Mouse (Mus musculus): ENCODE measurements at regions not wholly inside any gene's neighbourhood (a gene's known extent, or its start where the extent isn't known, plus 50 kb on each side); places are given as distances from the start of the nearest gene placed in this dataset.

GRCm38 (mm10) chr10:117984784-117985602 lies 139.2 kb upstream of the Rap1b start:
- no peak overlapping the region for H3K9ac ChIP-seq (ENCODE audit: insufficient read depth, low read depth)
- H3K27ac ChIP-seq (ENCODE audit: insufficient read depth, low read depth), result no peak overlapping the region
- in situ Hi-C loops (cut with MboI; ENCODE audit: low pct_ligation_motif_present, low pct_unique_long_range_greater_than_20kb, low sequenced_read_pairs), result no loop called here
- no peaks in the 10 kb centered on the region for H3K79me2 ChIP-seq (replicated peaks; ENCODE audit: control insufficient read depth, extremely low read depth, insufficient read depth, poor library complexity, severe bottlenecking)
- TF ChIP-seq MAFK (IDR thresholded peaks at IDR 0.05; ENCODE audit: insufficient replicate concordance, low read length) (0 out of 2 replicates have a peak, but pooled peaks have one; percentile 39), NRF1 (IDR thresholded peaks at IDR 0.05; ENCODE audit: low read depth, low read length) (0 out of 2 replicates have a peak, but pooled peaks have one; percentile 22), ETS1 (conservative IDR thresholded peaks at IDR 0.05; ENCODE audit: low read depth, low read length) (peak; percentile 18; the same call in 1 of the 2 replicates), NELFE (IDR thresholded peaks at IDR 0.05; ENCODE audit: low read depth, low read length) (no peak), POLR2A (IDR thresholded peaks at IDR 0.05; ENCODE audit: low read depth, low read length) (no peak), SIN3A (IDR thresholded peaks at IDR 0.05; ENCODE audit: low read length) (no peak; the same call in 1 of the 2 replicates), RCOR1 (conservative IDR thresholded peaks at IDR 0.05; ENCODE audit: low read depth, low read length) (no peak), CHD1 (IDR thresholded peaks at IDR 0.05; ENCODE audit: low read depth, low read length) (no peak), MAX (IDR thresholded peaks at IDR 0.05; ENCODE audit: low read length) (no peak), E2F4 (IDR thresholded peaks at IDR 0.05; ENCODE audit: insufficient replicate concordance, low read depth, low read length) (no peak), JUN (IDR thresholded peaks at IDR 0.05; ENCODE audit: insufficient read depth, low read depth, low read length) (peak; percentile 32; the same call in 1 of the 2 replicates), TCF12 (IDR thresholded peaks at IDR 0.05; ENCODE audit: low read depth, low read length) (0 out of 2 replicates have a peak, but pooled peaks have one; percentile 9), JUND (conservative IDR thresholded peaks at IDR 0.05; ENCODE audit: low read depth, low read length) (peak; percentile 82), EP300 (IDR thresholded peaks at IDR 0.05; ENCODE audit: low read length) (peak; percentile 79), BHLHE40 (IDR thresholded peaks at IDR 0.05; ENCODE audit: low read depth, low read length) (peak; percentile 61), IRF4 (IDR thresholded peaks at IDR 0.05; ENCODE audit: low read depth, low read length) (peak; percentile 72)
- peaks cover 16 to 27% of the 10 kb centered on the region in 2 experiments for H3K4me1 ChIP-seq (ENCODE audit: control insufficient read depth in 1 of 2, insufficient read depth in 2 of 2)
- no peaks in the 10 kb centered on the region for H3K27me3 ChIP-seq (replicated peaks)
- no peaks in the 10 kb centered on the region for H3K36me3 ChIP-seq (replicated peaks in 1 of 2; ENCODE audit: control insufficient read depth in 1 of 2, insufficient read depth in 1 of 2, low read length in 1 of 2)
- peak overlapping the region; percentile 16; the same call in 1 of the 2 replicates for H3K4me2 ChIP-seq (ENCODE audit: insufficient read depth, low read depth, poor library complexity, severe bottlenecking)
- no peaks in the 10 kb centered on the region for H3K9me3 ChIP-seq (replicated peaks; ENCODE audit: low read length)
- no peak overlapping the region for H3K4me3 ChIP-seq (replicated peaks in 1 of 3; ENCODE audit: low read depth in 2 of 3, low read length in 2 of 3, poor library complexity in 1 of 3)
- no peak for DNase-seq (ENCODE audit: extremely low read depth)
- dilution Hi-C loops (cut with MboI; ENCODE audit: extremely low pct_ligation_motif_present, extremely low pct_unique_long_range_greater_than_20kb, low sequenced_read_pairs), result no loop called here

GRCm38 (mm10) chr10:117987620-117988019 lies 141.8 kb upstream of the Rap1b start:
- no peaks in the 10 kb centered on the region for H3K36me3 ChIP-seq (replicated peaks in 1 of 2; ENCODE audit: control insufficient read depth in 1 of 2, insufficient read depth in 1 of 2, low read length in 1 of 2)
- dilution Hi-C loops (cut with MboI; ENCODE audit: extremely low pct_ligation_motif_present, extremely low pct_unique_long_range_greater_than_20kb, low sequenced_read_pairs) (no loop called here), in situ Hi-C loops (cut with MboI; ENCODE audit: low pct_ligation_motif_present, low pct_unique_long_range_greater_than_20kb, low sequenced_read_pairs) (no loop called here)
- H3K9ac ChIP-seq (ENCODE audit: insufficient read depth, low read depth), result no peak overlapping the region
- peaks cover 14 to 20% of the 10 kb centered on the region in 2 experiments for H3K4me1 ChIP-seq (ENCODE audit: control insufficient read depth in 1 of 2, insufficient read depth in 2 of 2)
- TF ChIP-seq EP300 (IDR thresholded peaks at IDR 0.05; ENCODE audit: low read length), result peak; percentile 36
- TF ChIP-seq ETS1 (conservative IDR thresholded peaks at IDR 0.05; ENCODE audit: low read depth, low read length), result peak; percentile 81
- TF ChIP-seq IRF4 (IDR thresholded peaks at IDR 0.05; ENCODE audit: low read depth, low read length), result no peak
- peak; percentile 66; the same call in 1 of the 2 replicates for TF ChIP-seq MEF2A (IDR thresholded peaks at IDR 0.05; ENCODE audit: borderline replicate concordance, low read depth, low read length)
- peak; percentile 96 for TF ChIP-seq BHLHE40 (IDR thresholded peaks at IDR 0.05; ENCODE audit: low read depth, low read length)
- H3K27ac ChIP-seq (ENCODE audit: insufficient read depth, low read depth), result no peak overlapping the region
- no peaks in the 10 kb centered on the region for H3K9me3 ChIP-seq (replicated peaks; ENCODE audit: low read length)
- H3K27me3 ChIP-seq (replicated peaks), result no peaks in the 10 kb centered on the region
- peak; percentile 38 for DNase-seq (ENCODE audit: extremely low read depth)
- no peaks in the 10 kb centered on the region for H3K79me2 ChIP-seq (replicated peaks; ENCODE audit: control insufficient read depth, extremely low read depth, insufficient read depth, poor library complexity, severe bottlenecking)
- no peak overlapping the region for H3K4me2 ChIP-seq (ENCODE audit: insufficient read depth, low read depth, poor library complexity, severe bottlenecking)
- H3K4me3 ChIP-seq (replicated peaks in 1 of 3; ENCODE audit: low read depth in 2 of 3, low read length in 2 of 3, poor library complexity in 1 of 3), result no peak overlapping the region

Data from CH12.LX (cell line).